Comparison of ENCODE assay signal across 19 mouse cellular contexts in genomic region chr10:95112837-95113388, GRCm38 (mm10).
DNase-seq lines count a peak whose midpoint lies in the region; ATAC-seq and TF ChIP-seq lines count a peak whose summit lies in the region.
"Had no signal": no experiment of that assay in that cellular context is flagged by ENCODE, and none has a peak within 500 bp of the region (broad histone marks: within the 10 kb centered on the region; RNA-seq: fewer than 3 reads in every experiment).

No protein-coding gene starts in this region.

- H3K36me3 ChIP-seq in kidney, embryonic 14.5 days (ENCODE audit: control insufficient read depth, insufficient read depth, low read length), result no peaks in the 10 kb centered on the region
- no peaks in the 10 kb centered on the region for H3K36me3 ChIP-seq in limb, embryonic 10.5 days
- H3K36me3 ChIP-seq in liver, embryonic 12.5 days, result no peaks in the 10 kb centered on the region
- H3K36me3 ChIP-seq in heart, adult 2 months (ENCODE audit: control insufficient read depth, insufficient read depth, low read length), result peaks cover 4% of the 10 kb centered on the region; the same call in 1 of the 2 replicates
- H3K36me3 ChIP-seq: embryonic facial prominence, embryonic 12.5 days; hindbrain, embryonic 10.5 days; midbrain, embryonic 15.5 days; neural tube, embryonic 12.5 days had no signal

- TF ChIP-seq CTCF in heart, adult 2 months (IDR thresholded peaks at IDR 0.05), result no peak

- no peak overlapping the region for H3K27ac ChIP-seq in kidney, embryonic 14.5 days (ENCODE audit: low read depth, low read length)
- peak overlapping the region; percentile 61; the same call in 1 of the 2 replicates for H3K27ac ChIP-seq in limb, embryonic 10.5 days
- no peak overlapping the region for H3K27ac ChIP-seq in liver, embryonic 12.5 days
- no peak overlapping the region for H3K27ac ChIP-seq in heart, adult 2 months
- H3K27ac ChIP-seq: embryonic facial prominence, embryonic 12.5 days; hindbrain, embryonic 10.5 days; hindbrain, postnatal 0 days; midbrain, embryonic 15.5 days; neural tube, embryonic 12.5 days had no signal

- no peak for TF ChIP-seq EP300 in heart, adult 2 months (IDR thresholded peaks at IDR 0.05; ENCODE audit: insufficient read depth, low read depth, low read length)

- H3K4me2 ChIP-seq in kidney, embryonic 14.5 days (replicated peaks; ENCODE audit: low read depth, low read length), result no peak overlapping the region
- no peak overlapping the region for H3K4me2 ChIP-seq in liver, embryonic 12.5 days
- H3K4me2 ChIP-seq: embryonic facial prominence, embryonic 12.5 days; heart, embryonic 11.5 days; liver, embryonic 11.5 days; midbrain, embryonic 15.5 days; neural tube, embryonic 12.5 days had no signal

- no peaks in the 10 kb centered on the region for H3K9me3 ChIP-seq in kidney, embryonic 14.5 days (ENCODE audit: control insufficient read depth, low read length)
- H3K9me3 ChIP-seq in limb, embryonic 10.5 days (replicated peaks), result no peaks in the 10 kb centered on the region
- no peaks in the 10 kb centered on the region for H3K9me3 ChIP-seq in liver, embryonic 12.5 days (replicated peaks)
- H3K9me3 ChIP-seq: embryonic facial prominence, embryonic 12.5 days; hindbrain, embryonic 10.5 days; midbrain, embryonic 15.5 days; neural tube, embryonic 12.5 days had no signal

- no peaks in the 10 kb centered on the region for H3K27me3 ChIP-seq in kidney, embryonic 14.5 days (ENCODE audit: control insufficient read depth, insufficient read depth, low read length)
- H3K27me3 ChIP-seq in limb, embryonic 10.5 days (ENCODE audit: low read depth, poor library complexity, severe bottlenecking), result no peaks in the 10 kb centered on the region
- H3K27me3 ChIP-seq in liver, embryonic 12.5 days (replicated peaks), result 0 out of 2 replicates have a peak, but pooled peaks cover 2% of the 10 kb centered on the region
- no peaks in the 10 kb centered on the region for H3K27me3 ChIP-seq in heart, adult 2 months (ENCODE audit: control insufficient read depth, insufficient read depth, low read length)
- H3K27me3 ChIP-seq: embryonic facial prominence, embryonic 12.5 days; midbrain, embryonic 15.5 days; neural tube, embryonic 12.5 days had no signal

- no peaks in the 10 kb centered on the region for H3K79me2 ChIP-seq in heart, adult 2 months (replicated peaks; ENCODE audit: control insufficient read depth, insufficient read depth, low read length)

- H3K4me1 ChIP-seq in kidney, embryonic 14.5 days (ENCODE audit: control insufficient read depth, insufficient read depth, low read length), result 0 out of 2 replicates have a peak, but pooled peaks cover 4% of the 10 kb centered on the region
- H3K4me1 ChIP-seq in limb, embryonic 10.5 days, result peaks cover 27% of the 10 kb centered on the region
- no peaks in the 10 kb centered on the region for H3K4me1 ChIP-seq in liver, embryonic 12.5 days
- H3K4me1 ChIP-seq in heart, adult 2 months (ENCODE audit: control insufficient read depth, insufficient read depth, low read length), result peaks cover 6% of the 10 kb centered on the region

- TF ChIP-seq POLR2A in heart, adult 2 months (IDR thresholded peaks at IDR 0.05; ENCODE audit: insufficient read depth, low read depth, low read length), result no peak

- H3K9ac ChIP-seq in kidney, embryonic 14.5 days (ENCODE audit: low read depth, low read length), result no peak overlapping the region
- no peak overlapping the region for H3K9ac ChIP-seq in liver, embryonic 12.5 days
- H3K9ac ChIP-seq in heart, adult 2 months (ENCODE audit: low read depth, low read length), result no peak overlapping the region
- H3K9ac ChIP-seq: embryonic facial prominence, embryonic 12.5 days; midbrain, embryonic 15.5 days; neural tube, embryonic 12.5 days had no signal

- intact Hi-C loops in heart, adult 2 months (cut with DNase I), result no loop called here

- peak; percentile 38; the same call in 1 of the 2 replicates for ATAC-seq in kidney, embryonic 14.5 days (ENCODE audit: low FRiP score, low TSS enrichment)
- ATAC-seq in CD4-positive, CD25-positive, alpha-beta regulatory T cell, adult 4 months, result peak; percentile 26
- no peak for ATAC-seq in liver, embryonic 12.5 days
- ATAC-seq: hindbrain, postnatal 0 days; midbrain, embryonic 15.5 days had no signal

- no peak overlapping the region for H3K4me3 ChIP-seq in kidney, embryonic 14.5 days (ENCODE audit: low read length)
- no peak overlapping the region for H3K4me3 ChIP-seq in limb, embryonic 10.5 days
- no peak overlapping the region for H3K4me3 ChIP-seq in liver, embryonic 12.5 days
- H3K4me3 ChIP-seq in heart, adult 2 months, result no peak overlapping the region
- H3K4me3 ChIP-seq: embryonic facial prominence, embryonic 12.5 days; hindbrain, embryonic 10.5 days; midbrain, embryonic 15.5 days; neural tube, embryonic 12.5 days had no signal

- no peak for DNase-seq in kidney, postnatal 4 days
- peak; percentile 18 for DNase-seq in hindlimb bud, embryonic 11.5 days (ENCODE audit: extremely low spot score, low read depth, low spot score)
- DNase-seq in limb, embryonic 10.5 days (ENCODE audit: low spot score), result no peak
- no peak for DNase-seq in ovary, postnatal 36 days (ENCODE audit: low spot score)
- no peak for DNase-seq in heart, adult 2 months
- DNase-seq: adrenal gland, adult 2 months; cerebellum, adult 11-12 months; right cerebral cortex, adult 18-20 months; thymus, adult 2 months had no signal

- WGBS in kidney, embryonic 14.5 days, result 18% methylated on average over 9 of the region's 9 CpGs
- WGBS in limb, embryonic 10.5 days, result 17% methylated on average over 9 of the region's 9 CpGs
- 62% methylated on average over 9 of the region's 9 CpGs for WGBS in liver, embryonic 12.5 days (ENCODE audit: insufficient replicate concordance)
- 69% methylated on average over 9 of the region's 9 CpGs for WGBS in heart, adult 2 months
